Mouse (Mus musculus) C2C12 (cell line): ENCODE data around the gene Ppp1r14d.

Source experiments
- CEBPB ChIP-seq: IDR thresholded peaks from one replicate; pipeline ENCODE4 v1.6.1; 2011; ENCODE audit warnings: low read depth, mild to moderate bottlenecking, control low read depth, moderate library complexity
- CTCF ChIP-seq: IDR thresholded peaks from one replicate; pipeline ENCODE4 v1.5.1; 2011; ENCODE audit not compliant: control insufficient read depth, insufficient read depth, insufficient read length
- FOSL1 ChIP-seq: IDR thresholded peaks from one replicate; pipeline ENCODE4 v1.8.0; 2011; ENCODE audit warnings: mild to moderate bottlenecking, low read length; ENCODE audit not compliant: poor library complexity, insufficient read depth, severe bottlenecking
- MAX ChIP-seq: IDR thresholded peaks from one replicate; pipeline ENCODE4 v1.6.1; 2011; ENCODE audit warnings: mild to moderate bottlenecking, control low read depth
- MYOD1 ChIP-seq: IDR thresholded peaks from one replicate; pipeline ENCODE4 v1.6.1; 2011; ENCODE audit warnings: low read depth; ENCODE audit not compliant: control insufficient read depth, insufficient read length
- USF1 ChIP-seq: IDR thresholded peaks from one replicate; pipeline ENCODE4 v1.6.1; 2011; ENCODE audit warnings: low read depth, mild to moderate bottlenecking, control low read depth, moderate library complexity

DNA sequence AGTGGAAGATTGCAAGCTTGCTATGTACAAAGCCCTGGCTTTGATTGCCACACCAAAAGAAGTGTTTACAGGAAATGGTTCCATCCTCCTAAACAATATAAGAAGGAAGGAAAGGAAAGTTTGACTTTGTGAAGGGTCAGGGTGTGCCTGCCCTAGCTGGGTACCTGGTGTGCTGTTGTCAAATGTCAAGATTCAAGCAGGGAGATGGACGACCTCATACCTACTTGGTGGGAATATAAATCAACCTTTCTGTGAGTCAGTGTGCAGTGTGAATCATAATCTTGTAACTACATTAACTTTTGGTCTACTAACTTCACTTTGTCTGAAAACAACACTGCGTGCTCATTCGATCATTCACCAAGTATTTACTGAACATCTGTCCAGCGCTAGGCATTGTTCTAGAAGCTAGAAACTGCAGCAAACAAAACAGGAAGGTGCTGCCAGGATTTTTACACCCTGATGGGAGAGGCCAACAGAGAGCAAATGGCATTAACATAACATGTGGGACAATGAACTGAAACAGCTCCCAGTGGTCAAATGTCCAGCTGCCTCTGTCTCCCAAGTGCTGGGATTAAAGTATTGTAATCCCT is 25.7 kb downstream of the Ppp1r14d start:
- TF ChIP-seq CTCF, result no peak
- TF ChIP-seq CEBPB, result no peak
- no peak for TF ChIP-seq MYOD1
- TF ChIP-seq MAX, result no peak
- TF ChIP-seq USF1, result no peak
- TF ChIP-seq FOSL1, result no peak
